Mouse (Mus musculus) ovary, adult 10 weeks (tissue): Measurements from ENCODE around the gene Prl2c3. TPM values are rescaled to one million over a fixed set of nuclear protein-coding genes. Genes with fewer than 3 reads are reported as not detected.

Experiments used
- polyA plus RNA-seq: library from polyadenylated mRNA; stranded (reverse); fragments of 350-450 nt; fragmentation: Illumina TruSeq; extraction: RNeasy Lipid Tissue Mini Kit (QIAGEN cat#74804); gene quantifications from one replicate; pipeline ENCODE4 v1.2.3, GENCODE M21; 2014

Gene Prl2c3
- not detected for polyA plus RNA-seq

DNA sequence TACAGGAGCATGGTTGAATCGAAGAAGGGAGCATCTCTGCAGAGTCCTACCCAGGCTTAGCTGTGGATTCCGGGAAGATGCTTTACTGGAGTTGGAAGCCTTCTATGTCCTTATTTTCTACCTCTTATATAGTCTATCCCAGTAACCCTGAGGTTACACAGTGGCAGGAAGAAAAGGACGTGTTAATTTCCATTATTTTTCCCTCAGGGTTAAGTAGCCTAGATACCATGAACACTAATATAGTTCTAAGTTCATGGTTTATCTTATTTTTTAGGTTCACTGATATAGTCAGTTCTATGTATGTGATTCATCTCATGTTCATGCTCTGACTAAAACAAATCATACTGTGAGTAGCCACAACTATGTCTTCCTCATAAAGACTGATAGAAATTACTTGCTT lies at the start of gene Prl2c3:
Prl2c3 (minus strand) TSS at position 101 of the 400 bp plus-strand sequence.

Other genes with a start within 250 kb of the Prl2c3 start
- gene Ero1lb, start 234.2 kb downstream of the Prl2c3 start, polyA plus RNA-seq, result 63.0 TPM
- not detected for gene Prl2c2, start 205.3 kb upstream of the Prl2c3 start, polyA plus RNA-seq